Mouse (Mus musculus): ENCODE data around the gene Fanca.
"Not testable (repeated sequence)": the region's sequence is repeated elsewhere in the genome, so short reads cannot be mapped to it uniquely, and the experiment has no call there.

Gene Fanca

GRCm38 (mm10) chr8:123233300-123233699, 85.1 kb downstream of the Fanca start:
- DNase-seq (ENCODE audit: extremely low read depth, low read depth): no peak

GRCm38 (mm10) chr8:123232553-123232952, 85.8 kb downstream of the Fanca start:
- DNase-seq (ENCODE audit: extremely low read depth, low read depth): no peak

- DNase-seq (ENCODE audit: extremely low read depth, low read depth): no peak
These were observed 86.6 kb downstream of the Fanca start for GRCm38 (mm10) chr8:123231742-123232141.

- not testable (repeated sequence) for DNase-seq (ENCODE audit: extremely low read depth, low read depth)
These were observed 88.0 kb downstream of the Fanca start for GRCm38 (mm10) chr8:123230326-123230725.

GRCm38 (mm10) chr8:123228416-123228815, 90.0 kb downstream of the Fanca start:
- no peak for DNase-seq (ENCODE audit: extremely low read depth, low read depth)

- DNase-seq (ENCODE audit: extremely low read depth, low read depth): peak; percentile 77
These were observed 93.8 kb downstream of the Fanca start, which contains the start of gene Cdk10 for GRCm38 (mm10) chr8:123224278-123225266. Gene Cdk10 (plus strand): TSS chr8:123224842.

GRCm38 (mm10) chr8:123220917-123221316, 97.5 kb downstream of the Fanca start:
- DNase-seq (ENCODE audit: extremely low read depth, low read depth): no peak
